Mouse (Mus musculus) limb, embryonic 11.5 days (tissue): ENCODE measurements at regions not wholly inside any gene's neighbourhood (a gene's known extent, or its start where the extent isn't known, plus 50 kb on each side); places are given as distances from the start of the nearest gene placed in this dataset.

Experiments
- ATAC-seq: fragments of 200-750 bp; cut with Nextera tagmentation; 2 replicates; pipeline ENCODE4 v1.8.0; 2017; ENCODE audit warnings: low read depth; ENCODE audit not compliant: insufficient number of reproducible peaks, low FRiP score, low TSS enrichment
- DNase-seq: peaks from one replicate; pipeline ENCODE4 v3.0.0-alpha.2; 2015; ENCODE audit warnings: low spot score
- H3K27ac ChIP-seq: fragments of 300-500 bp; sonication (generic); replicated peaks from 2 replicates; pipeline ENCODE4 v1.5.1; 2014; ENCODE audit warnings: low read depth, mild to moderate bottlenecking, low read length
- H3K27me3 ChIP-seq: fragments of 300-500 bp; sonication (generic); 2 replicates; pipeline ENCODE4 v1.6.1; 2014; ENCODE audit warnings: mild to moderate bottlenecking, low read length, mixed read lengths; ENCODE audit not compliant: control insufficient read depth, insufficient read depth
- H3K36me3 ChIP-seq: fragments of 300-500 bp; sonication (generic); 2 replicates; pipeline ENCODE4 v1.6.1; 2014; ENCODE audit warnings: mild to moderate bottlenecking, low read length, moderate library complexity, mixed read lengths; ENCODE audit not compliant: control insufficient read depth, insufficient read depth
- H3K4me1 ChIP-seq: fragments of 300-500 bp; sonication (generic); 2 replicates; pipeline ENCODE4 v1.6.1; 2014; ENCODE audit warnings: low read length, mixed read lengths; ENCODE audit not compliant: control insufficient read depth, insufficient read depth
- H3K4me2 ChIP-seq: fragments of 300-500 bp; sonication (generic); 2 replicates; pipeline ENCODE4 v1.6.1; 2014; ENCODE audit warnings: low read depth, mild to moderate bottlenecking, moderate library complexity; ENCODE audit not compliant: severe bottlenecking
- H3K4me3 ChIP-seq: fragments of 300-500 bp; sonication (generic); 2 replicates; pipeline ENCODE4 v1.5.1; 2014; ENCODE audit warnings: low read depth, low read length
- H3K9ac ChIP-seq: fragments of 300-500 bp; sonication (generic); 2 replicates; pipeline ENCODE4 v1.6.1; 2014; ENCODE audit warnings: mild to moderate bottlenecking, low read length
- H3K9me3 ChIP-seq: fragments of 300-500 bp; sonication (generic); 2 replicates; pipeline ENCODE4 v1.6.1; 2016; ENCODE audit warnings: low read length; ENCODE audit not compliant: control insufficient read depth
- WGBS: fragments of 180-500 bp; shearing (Covaris S2); extraction: QIAGEN DNeasy Blood & Tissue Kit; methylation state at CpG from one replicate; pipeline ENCODE4 v1.1.7; 2014; 5-methylcytosine and 5-hydroxymethylcytosine counted together

- Histone ChIP-seq H3K9me3 (no peaks in the 10 kb centered on the region), H3K4me1 (peaks cover 10% of the 10 kb centered on the region; the same call in 1 of the 2 replicates), H3K27ac (no peak overlapping the region), H3K9ac (no peak overlapping the region), H3K27me3 (peaks cover 20% of the 10 kb centered on the region), H3K4me3 (no peak overlapping the region), H3K4me2 (no peak overlapping the region), H3K36me3 (no peaks in the 10 kb centered on the region)
- no peak for ATAC-seq
- WGBS = 22% methylated on average over 4 of the region's 4 CpGs
- peak; percentile 47 for DNase-seq
These were observed 53.9 kb upstream of the Cdkn3 start for GRCm38 (mm10) chr14:46706462-46706861.

- H3K27me3 ChIP-seq = peaks cover 16% of the 10 kb centered on the region
- H3K36me3 ChIP-seq = no peaks in the 10 kb centered on the region
- H3K27ac ChIP-seq = no peak overlapping the region
- H3K4me3 ChIP-seq = no peak overlapping the region
- H3K4me2 ChIP-seq = no peak overlapping the region
- DNase-seq (no peak), ATAC-seq (no peak)
- H3K9me3 ChIP-seq = no peaks in the 10 kb centered on the region
- peaks cover 10% of the 10 kb centered on the region; the same call in 1 of the 2 replicates for H3K4me1 ChIP-seq
- H3K9ac ChIP-seq = no peak overlapping the region
- WGBS = 54% methylated on average over 9 of the region's 9 CpGs
These were observed 56.0 kb upstream of the Cdkn3 start for GRCm38 (mm10) chr14:46704316-46704751.

- Histone ChIP-seq H3K4me3 (no peak overlapping the region), H3K9ac (no peak overlapping the region), H3K4me1 (peaks cover 10% of the 10 kb centered on the region; the same call in 1 of the 2 replicates), H3K27ac (no peak overlapping the region), H3K9me3 (no peaks in the 10 kb centered on the region), H3K27me3 (peaks cover 6% of the 10 kb centered on the region; the same call in 1 of the 2 replicates), H3K36me3 (no peaks in the 10 kb centered on the region), H3K4me2 (no peak overlapping the region)
- ATAC-seq (no peak; the same call in 1 of the 2 replicates), DNase-seq (peak; percentile 79)
- 35% methylated on average over 17 of the region's 17 CpGs for WGBS
These were observed 57.5 kb upstream of the Cdkn3 start for GRCm38 (mm10) chr14:46702669-46703435.

DNA sequence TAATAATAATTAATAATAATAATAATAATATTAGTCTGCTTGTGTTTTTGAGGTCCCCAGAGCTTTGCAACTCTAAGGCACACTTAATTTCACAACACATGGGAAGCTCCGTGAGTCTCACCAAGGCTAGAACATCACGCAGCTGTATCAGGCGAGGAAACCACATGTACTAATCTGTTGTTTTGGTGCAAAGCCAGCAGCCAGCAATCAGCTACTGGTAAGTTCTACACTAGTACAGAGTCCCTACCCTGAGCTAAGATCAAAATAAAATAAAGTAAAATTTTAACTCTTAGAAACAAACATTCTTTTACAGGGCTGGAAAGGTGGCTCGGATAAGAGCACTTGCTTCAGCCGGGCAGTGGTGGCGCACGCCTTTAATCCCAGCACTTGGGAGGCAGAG lies 67.8 kb upstream of the Cdkn3 start:
- Histone ChIP-seq H3K9ac (no peak overlapping the region), H3K27ac (no peak overlapping the region), H3K27me3 (0 out of 2 replicates have a peak, but pooled peaks cover 2% of the 10 kb centered on the region), H3K36me3 (no peaks in the 10 kb centered on the region), H3K9me3 (no peaks in the 10 kb centered on the region), H3K4me2 (no peak overlapping the region), H3K4me3 (no peak overlapping the region), H3K4me1 (no peaks in the 10 kb centered on the region)
- ATAC-seq (no peak), DNase-seq (no peak)
- 91% methylated on average over 7 of the region's 7 CpGs for WGBS

GRCm38 (mm10) chr14:46692067-46692466 lies 68.3 kb upstream of the Cdkn3 start:
- no peak overlapping the region for H3K27ac ChIP-seq
- no peak overlapping the region for H3K4me3 ChIP-seq
- no peak for DNase-seq
- H3K9ac ChIP-seq = no peak overlapping the region
- 0 out of 2 replicates have a peak, but pooled peaks cover 2% of the 10 kb centered on the region for H3K27me3 ChIP-seq
- no peaks in the 10 kb centered on the region for H3K4me1 ChIP-seq
- no peak for ATAC-seq
- 97% methylated on average over 2 of the region's 2 CpGs for WGBS
- no peaks in the 10 kb centered on the region for H3K9me3 ChIP-seq
- H3K4me2 ChIP-seq = no peak overlapping the region
- H3K36me3 ChIP-seq = no peaks in the 10 kb centered on the region

DNA sequence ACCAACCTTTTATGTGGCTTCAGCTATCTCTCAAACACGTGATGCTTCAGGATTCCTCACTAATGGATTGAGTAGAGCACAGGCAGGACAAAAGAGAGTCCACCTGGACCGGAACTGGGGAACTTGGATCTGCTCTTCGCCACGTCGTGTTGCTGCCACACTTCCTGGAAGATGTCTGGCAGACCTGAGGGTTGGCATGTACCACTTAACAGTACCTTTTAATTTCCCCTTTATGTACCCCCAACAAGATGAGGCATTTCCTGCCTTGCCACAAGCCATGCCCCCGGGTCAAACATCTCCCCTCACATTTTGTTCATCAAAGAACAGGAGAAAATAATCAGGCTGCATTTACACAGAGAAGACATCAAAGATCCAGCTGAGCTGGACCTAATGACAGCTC lies 77.6 kb upstream of the Cdkn3 start:
- no peak overlapping the region for H3K27ac ChIP-seq
- no peaks in the 10 kb centered on the region for H3K36me3 ChIP-seq
- no peaks in the 10 kb centered on the region for H3K9me3 ChIP-seq
- ATAC-seq = no peak
- no peak overlapping the region for H3K4me3 ChIP-seq
- DNase-seq = no peak
- no peak overlapping the region for H3K4me2 ChIP-seq
- 40% methylated on average over 6 of the region's 6 CpGs for WGBS
- H3K4me1 ChIP-seq = peaks cover 9% of the 10 kb centered on the region
- no peaks in the 10 kb centered on the region for H3K27me3 ChIP-seq
- H3K9ac ChIP-seq = no peak overlapping the region

GRCm38 (mm10) chr14:46678935-46679334 lies 81.4 kb upstream of the Cdkn3 start:
- Histone ChIP-seq H3K27me3 (no peaks in the 10 kb centered on the region), H3K4me2 (no peak overlapping the region), H3K4me3 (no peak overlapping the region), H3K9ac (no peak overlapping the region), H3K27ac (no peak overlapping the region), H3K36me3 (no peaks in the 10 kb centered on the region), H3K4me1 (peaks cover 9% of the 10 kb centered on the region), H3K9me3 (no peaks in the 10 kb centered on the region)
- DNase-seq (no peak), ATAC-seq (no peak)
- 51% methylated on average over 4 of the region's 4 CpGs for WGBS

DNA sequence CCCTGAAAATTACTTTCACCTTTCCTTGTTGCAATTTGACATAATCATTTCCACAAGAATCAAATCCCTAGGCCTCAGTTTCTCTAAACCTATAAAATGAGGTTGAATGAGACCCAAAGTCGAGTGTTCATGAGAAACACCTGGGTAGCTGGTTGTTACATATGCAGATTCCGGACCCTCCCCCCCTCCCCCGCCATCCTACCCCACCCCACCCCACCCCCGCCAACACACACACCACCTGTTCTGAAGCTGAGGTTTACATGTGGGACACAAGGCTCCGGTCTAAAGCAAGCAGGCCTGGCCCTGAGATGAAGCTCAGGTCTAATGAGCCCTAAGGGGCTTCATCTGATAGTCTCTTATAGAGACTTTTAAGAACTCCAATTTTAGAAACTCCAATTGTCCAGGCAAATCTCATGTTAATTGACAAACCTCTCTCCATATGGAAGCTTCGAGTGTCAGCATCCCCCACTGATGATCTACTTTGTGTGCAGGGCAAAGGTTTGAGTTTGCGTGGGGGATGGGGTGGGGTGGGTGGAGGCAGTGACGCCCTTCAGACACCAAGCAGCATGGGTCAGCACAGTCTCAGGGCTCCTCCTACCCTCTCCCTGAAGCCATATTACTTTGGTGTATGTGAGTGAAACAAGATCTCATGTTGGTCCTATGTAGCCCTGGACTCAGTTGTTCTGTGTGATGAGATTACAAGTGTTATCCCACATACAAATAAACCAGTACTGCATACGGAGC lies 88.7 kb upstream of the Cdkn3 start:
- H3K4me3 ChIP-seq = no peak overlapping the region
- H3K36me3 ChIP-seq = no peaks in the 10 kb centered on the region
- no peak overlapping the region for H3K9ac ChIP-seq
- peaks cover 3% of the 10 kb centered on the region; the same call in 1 of the 2 replicates for H3K9me3 ChIP-seq
- no peak overlapping the region for H3K4me2 ChIP-seq
- 75% methylated on average over 9 of the region's 9 CpGs for WGBS
- H3K4me1 ChIP-seq = no peaks in the 10 kb centered on the region
- ATAC-seq (no peak), DNase-seq (no peak)
- H3K27me3 ChIP-seq = no peaks in the 10 kb centered on the region
- H3K27ac ChIP-seq = no peak overlapping the region
